Mouse (Mus musculus) embryonic fibroblast, embryonic 13.5 days (primary cell): ENCODE data around the gene AI854703. TPM values are rescaled to one million over a fixed set of nuclear protein-coding genes. Genes with fewer than 3 reads are reported as not detected.

Experiments used
- H3K27ac ChIP-seq: 2 replicates; pipeline ENCODE4 v1.5.1; 2012; ENCODE audit warnings: low read length, control low read depth, inconsistent platforms; ENCODE audit not compliant: insufficient read depth
- H3K4me1 ChIP-seq: 2 replicates; pipeline ENCODE4 v1.6.1; 2011; ENCODE audit warnings: low read length; ENCODE audit not compliant: control insufficient read depth, insufficient read depth
- H3K4me3 ChIP-seq: 2 replicates; pipeline ENCODE4 v1.5.1; 2011; ENCODE audit warnings: mild to moderate bottlenecking, control low read depth, low read length; ENCODE audit not compliant: insufficient read depth
- CTCF ChIP-seq: IDR thresholded peaks from 2 replicates; pipeline ENCODE4 v1.5.1; 2011; ENCODE audit warnings: mild to moderate bottlenecking, control low read depth, low read length, moderate library complexity, borderline replicate concordance; ENCODE audit not compliant: insufficient read depth
- POLR2A ChIP-seq: IDR thresholded peaks from 2 replicates; pipeline ENCODE4 v1.6.1; 2011; ENCODE audit warnings: low read depth, mild to moderate bottlenecking, control low read depth, low read length, moderate library complexity
- polyA plus RNA-seq: library from polyadenylated mRNA; stranded (reverse); fragments of >200 nt; gene quantifications from 2 replicates; pipeline ENCODE4 v1.2.4, GENCODE M21; 2011; ENCODE audit warnings: low read depth; ENCODE audit not compliant: missing spikeins, insufficient read length

AI854703 gene
- polyA plus RNA-seq, 1 experiment, result 0.84 TPM

DNA sequence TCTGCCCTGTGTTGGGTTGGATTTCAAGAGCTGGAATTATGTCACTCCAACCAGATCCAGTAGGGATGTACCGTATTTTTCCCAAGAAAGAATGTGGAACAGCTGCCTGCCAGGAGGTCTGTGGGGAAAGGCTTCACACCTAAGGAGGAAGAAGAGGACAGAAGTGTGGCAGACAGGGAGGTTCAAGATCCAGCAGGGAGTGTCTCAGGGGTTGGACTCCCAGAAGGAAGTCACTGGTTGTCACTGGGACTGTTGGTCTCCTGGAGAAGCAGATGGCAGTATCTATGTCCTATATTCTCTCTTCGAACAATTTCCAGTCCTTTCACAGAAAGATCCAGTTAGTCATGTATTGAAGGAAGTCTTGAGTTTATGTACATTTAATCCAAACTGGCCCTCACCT, 21.0 kb downstream of the AI854703 start:
- TF ChIP-seq CTCF (no peak), POLR2A (no peak)
- Histone ChIP-seq H3K4me1 (no peaks in the 10 kb centered on the region), H3K27ac (no peak overlapping the region), H3K4me3 (no peak overlapping the region)

DNA sequence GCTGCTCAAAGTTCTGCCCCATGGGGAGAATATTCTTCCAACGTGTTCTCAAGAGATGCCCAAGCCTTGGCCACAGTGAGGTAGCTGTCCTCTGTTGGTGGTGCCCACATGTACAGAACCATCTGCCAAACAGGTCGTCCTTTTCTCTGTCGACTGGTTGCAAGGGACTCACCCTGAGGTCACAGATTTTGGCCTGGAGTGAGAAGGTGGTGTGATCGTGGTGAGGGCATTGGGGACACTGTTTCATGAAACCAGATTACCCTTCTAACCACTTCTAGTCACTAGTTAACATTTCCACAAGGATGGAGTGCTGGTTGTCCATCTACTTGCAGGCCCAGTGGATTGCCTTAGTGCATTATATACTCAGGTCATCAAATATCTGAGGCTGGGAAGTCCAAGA, 22.2 kb downstream of the AI854703 start:
- Histone ChIP-seq H3K4me3 (no peak overlapping the region), H3K27ac (no peak overlapping the region), H3K4me1 (no peaks in the 10 kb centered on the region)
- TF ChIP-seq CTCF (no peak), POLR2A (no peak)

DNA sequence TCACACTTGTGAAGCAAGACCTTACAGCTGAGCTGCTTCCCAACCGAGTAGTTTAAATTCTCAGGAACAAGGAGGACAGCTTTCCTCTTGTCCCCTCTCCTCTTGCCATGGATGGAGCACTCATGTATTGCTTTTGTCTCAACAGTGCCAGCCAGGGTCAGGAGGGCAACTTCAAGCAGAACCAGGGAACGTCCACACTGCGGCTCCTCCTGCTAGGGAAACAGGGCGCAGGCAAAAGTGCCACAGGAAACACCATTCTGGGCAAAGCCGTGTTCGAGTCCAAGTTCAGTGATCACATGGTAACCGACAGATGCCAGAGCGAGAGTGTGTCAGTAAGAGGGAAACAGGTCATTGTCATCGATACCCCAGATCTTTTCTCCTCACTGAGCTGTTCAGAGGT, 23.5 kb downstream of the AI854703 start:
- H3K4me1 ChIP-seq, result no peaks in the 10 kb centered on the region
- no peak overlapping the region for H3K4me3 ChIP-seq
- no peak overlapping the region for H3K27ac ChIP-seq
- TF ChIP-seq CTCF, result no peak
- TF ChIP-seq POLR2A, result no peak

DNA sequence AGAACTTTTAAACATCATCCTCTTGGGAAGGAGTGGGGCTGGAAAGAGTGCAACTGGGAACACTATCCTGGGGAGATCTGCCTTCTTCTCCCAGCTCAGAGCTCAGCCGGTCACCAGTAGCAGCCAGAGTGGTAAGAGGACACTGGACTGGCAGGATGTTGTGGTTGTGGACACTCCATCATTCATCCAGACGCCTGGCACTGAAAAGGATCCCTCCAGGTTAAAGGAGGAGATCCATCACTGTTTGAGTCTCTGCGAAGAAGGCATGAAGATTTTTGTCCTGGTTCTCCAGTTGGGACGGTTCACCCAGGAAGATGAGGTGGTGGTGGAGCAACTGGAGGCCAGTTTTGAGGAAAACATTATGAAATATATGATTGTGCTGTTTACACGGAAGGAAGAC, 32.2 kb downstream of the AI854703 start:
- TF ChIP-seq POLR2A (no peak), CTCF (no peak)
- H3K27ac ChIP-seq, result no peak overlapping the region

DNA sequence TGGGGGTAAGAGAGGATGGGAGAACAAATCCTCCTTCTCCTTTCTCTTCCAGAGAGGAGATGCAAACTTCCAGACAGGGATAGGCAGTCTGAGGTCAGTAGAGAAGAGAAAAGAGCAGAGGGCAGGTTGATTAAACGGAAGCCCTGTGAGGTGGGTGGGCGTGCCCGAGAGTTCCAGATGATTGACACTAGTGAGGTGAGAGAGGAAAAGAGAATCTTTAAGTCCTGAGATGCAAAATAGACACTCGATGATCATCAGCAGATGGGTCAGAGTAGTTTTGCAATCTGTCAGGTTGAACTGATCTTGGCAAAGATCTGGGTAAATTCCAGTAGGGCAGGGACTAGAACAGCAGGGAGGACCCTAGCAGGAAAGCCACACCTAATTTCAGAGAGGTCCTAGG, 38.2 kb downstream of the AI854703 start:
- TF ChIP-seq CTCF (no peak), POLR2A (no peak)
- Histone ChIP-seq H3K27ac (no peak overlapping the region), H3K4me1 (no peaks in the 10 kb centered on the region), H3K4me3 (no peak overlapping the region)

More for the DNA sequence above, 32.2 kb downstream of the AI854703 start:
- Histone ChIP-seq H3K4me3 (no peak overlapping the region), H3K4me1 (no peaks in the 10 kb centered on the region)

DNA sequence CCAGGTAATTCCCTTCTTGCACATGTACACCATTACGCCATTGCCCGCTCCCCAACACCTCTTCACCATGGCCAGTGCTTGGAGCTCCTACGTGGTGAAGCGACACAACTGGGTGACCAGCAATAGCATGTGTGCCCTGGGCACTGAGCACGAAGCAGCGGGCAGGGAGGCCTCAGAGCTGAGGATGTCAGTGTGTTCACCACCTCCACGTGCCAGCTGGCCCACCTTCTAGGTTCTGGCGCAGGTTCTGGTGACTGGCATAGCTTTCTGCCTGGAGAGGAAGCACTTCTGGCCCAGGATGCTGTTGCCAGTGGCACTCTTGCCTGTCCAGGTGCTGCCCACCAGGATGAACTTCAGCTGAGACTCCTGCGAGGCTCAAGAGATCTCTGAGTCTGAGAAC, 38.9 kb downstream of the AI854703 start:
- no peak for TF ChIP-seq CTCF
- TF ChIP-seq POLR2A, result no peak
- no peaks in the 10 kb centered on the region for H3K4me1 ChIP-seq
- H3K27ac ChIP-seq, result no peak overlapping the region
- H3K4me3 ChIP-seq, result no peak overlapping the region

DNA sequence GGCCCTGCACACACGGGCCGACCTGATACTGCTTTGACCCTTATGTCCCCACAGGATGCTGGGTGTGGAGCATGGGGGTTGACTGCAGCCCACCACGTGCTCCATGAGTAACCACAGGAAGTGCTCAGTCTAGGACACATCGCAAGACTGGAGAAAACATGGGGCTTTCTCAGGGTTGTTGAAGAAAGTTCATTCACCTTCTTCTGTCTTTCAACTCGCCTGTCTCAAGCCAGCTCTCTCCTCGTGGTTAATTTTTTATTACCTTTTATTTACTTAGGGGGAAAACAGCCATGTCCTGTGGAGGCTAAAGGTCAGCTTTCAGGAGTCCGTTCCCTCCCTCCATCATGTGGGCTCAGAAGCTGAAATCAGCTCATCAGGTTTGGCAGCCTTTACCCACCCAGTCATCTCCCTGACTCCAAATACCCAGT, 39.6 kb downstream of the AI854703 start:
- Histone ChIP-seq H3K4me3 (no peak overlapping the region), H3K27ac (no peak overlapping the region), H3K4me1 (no peaks in the 10 kb centered on the region)
- TF ChIP-seq POLR2A, result no peak
- no peak for TF ChIP-seq CTCF

DNA sequence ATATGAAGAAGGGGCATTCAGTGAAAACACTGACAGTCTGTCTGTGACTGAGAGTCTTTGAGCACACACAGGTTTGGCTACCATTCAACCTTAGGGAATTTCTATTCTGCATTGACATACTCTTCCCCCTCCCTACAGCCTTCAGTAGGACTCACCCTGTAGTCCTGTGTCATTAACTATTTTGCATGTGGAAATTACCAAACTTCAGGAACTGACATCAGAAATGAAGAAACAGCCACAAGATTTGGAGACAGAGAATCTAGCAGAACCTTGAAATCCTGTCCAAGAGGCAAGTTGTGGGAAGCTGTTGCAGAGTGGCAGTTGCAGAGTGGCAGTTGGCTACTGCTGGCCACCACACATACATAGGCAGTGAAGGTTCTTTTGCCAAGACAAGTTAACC, 41.5 kb downstream of the AI854703 start:
- H3K4me3 ChIP-seq, result no peak overlapping the region
- H3K4me1 ChIP-seq, result no peaks in the 10 kb centered on the region
- H3K27ac ChIP-seq, result no peak overlapping the region
- TF ChIP-seq POLR2A (no peak), CTCF (no peak)

DNA sequence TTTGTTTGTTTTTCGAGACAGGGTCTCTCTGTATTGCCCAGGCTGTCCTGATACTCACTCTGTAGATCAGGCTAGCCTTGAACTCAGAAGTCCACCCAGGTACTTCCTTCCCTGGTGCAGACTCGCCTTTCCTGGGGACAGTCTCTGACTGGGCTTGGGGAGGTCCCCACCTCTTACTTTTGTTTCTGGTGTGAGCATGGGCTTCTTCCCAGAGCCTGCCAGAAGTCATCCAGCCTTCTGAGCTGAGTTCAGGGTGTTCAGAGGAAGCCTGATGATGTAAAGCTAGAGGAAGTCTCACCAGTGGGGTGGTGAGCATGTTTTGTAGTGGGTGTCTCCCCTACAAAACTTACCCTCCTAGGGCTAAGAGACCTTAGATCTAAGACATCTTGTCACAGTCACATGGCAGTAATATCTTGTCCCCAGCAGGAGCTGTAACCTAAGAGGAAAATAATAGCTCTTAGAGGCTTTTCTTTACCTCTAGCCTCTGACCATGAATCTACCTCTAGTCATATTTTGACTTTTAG, 42.9 kb downstream of the AI854703 start:
- Histone ChIP-seq H3K4me1 (no peaks in the 10 kb centered on the region), H3K4me3 (no peak overlapping the region), H3K27ac (no peak overlapping the region)
- TF ChIP-seq CTCF, result no peak
- TF ChIP-seq POLR2A, result no peak

DNA sequence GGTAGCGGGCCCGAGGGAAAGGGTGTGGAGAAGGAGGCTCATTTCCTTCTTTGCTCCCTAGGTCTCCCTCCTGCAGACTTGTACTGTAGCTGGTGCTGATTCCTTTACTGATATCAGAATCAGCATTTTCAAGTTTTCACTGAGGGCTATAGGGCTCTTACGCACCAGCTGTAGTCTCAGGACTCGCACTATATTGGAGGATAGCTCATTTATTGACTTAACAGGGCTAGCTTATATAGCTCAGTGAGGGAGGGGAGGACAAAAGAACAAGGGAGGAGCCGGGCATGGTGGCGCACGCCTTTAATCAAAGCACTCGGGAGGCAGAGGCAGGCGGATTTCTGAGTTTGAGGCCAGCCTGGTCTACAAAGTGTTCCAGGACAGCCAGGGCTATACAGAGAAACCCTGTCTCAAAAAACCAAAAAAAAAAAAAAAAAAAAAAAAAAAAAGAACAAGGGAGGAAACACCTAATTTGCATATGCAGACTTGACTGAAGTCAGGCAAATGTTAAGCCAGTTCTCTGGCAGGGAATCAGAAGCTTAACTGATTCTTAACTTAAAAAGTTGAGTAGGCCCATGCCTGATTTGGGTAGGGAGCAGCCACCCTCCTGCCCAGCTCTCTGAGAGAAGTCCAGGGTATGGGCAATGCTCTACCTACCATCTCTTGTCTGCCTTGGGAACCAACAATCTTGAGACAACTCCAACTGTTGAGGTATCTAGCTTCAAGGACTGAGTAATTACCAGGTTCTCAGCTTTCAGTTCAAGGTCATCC, 47.9 kb downstream of the AI854703 start:
- no peaks in the 10 kb centered on the region for H3K4me1 ChIP-seq
- H3K4me3 ChIP-seq, result no peak overlapping the region
- TF ChIP-seq CTCF (no peak), POLR2A (no peak)
- no peak overlapping the region for H3K27ac ChIP-seq
